Mouse (Mus musculus): ENCODE data around the gene Fbxo46. TPM values are rescaled to one million over a fixed set of nuclear protein-coding genes. Genes with fewer than 3 reads are reported as not detected.
A peak's percentile ranks its signal among the peaks of the same experiment; 100 is the strongest.

Gene Fbxo46
- total and polyA plus RNA-seq, 3 experiments = 10.1 to 13.7 TPM; not detected in 1

- H3K4me3 ChIP-seq (ENCODE audit: control insufficient read depth in 1 of 2, insufficient read depth in 1 of 2, low read depth in 2 of 2, low read length in 2 of 2) = no peak overlapping the region
- no peak for DNase-seq (ENCODE audit: low read depth, low spot score)
- H3K9ac ChIP-seq (ENCODE audit: control insufficient read depth, low read depth, low read length, poor library complexity, severe bottlenecking) = no peak overlapping the region
- no peak overlapping the region for H3K27ac ChIP-seq (ENCODE audit: control insufficient read depth, low read depth, low read length)
- no peaks in the 10 kb centered on the region for H3K27me3 ChIP-seq (ENCODE audit: control insufficient read depth in 1 of 2, insufficient read depth in 2 of 2, low read length in 2 of 2)
- TF ChIP-seq MAX (IDR thresholded peaks at IDR 0.05; ENCODE audit: low read length) = no peak
- no peak for TF ChIP-seq RAD21 (IDR thresholded peaks at IDR 0.05; ENCODE audit: low read depth, low read length)
- TF ChIP-seq POLR2A (IDR thresholded peaks at IDR 0.05; ENCODE audit: control insufficient read depth in 1 of 2, insufficient read depth in 1 of 2, low read depth in 1 of 2, low read length in 2 of 2, poor library complexity in 1 of 2) = no peak
- TF ChIP-seq MYC (IDR thresholded peaks at IDR 0.05; ENCODE audit: low read depth, low read length) = no peak
- TF ChIP-seq TCF12 (IDR thresholded peaks at IDR 0.05; ENCODE audit: low read depth, low read length) = no peak
- no peak for TF ChIP-seq KAT2A (conservative IDR thresholded peaks at IDR 0.05; ENCODE audit: low read depth, low read length)
- TF ChIP-seq MAFK (IDR thresholded peaks at IDR 0.05; ENCODE audit: borderline replicate concordance, low read depth, low read length) = no peak
- TF ChIP-seq TAL1 (IDR thresholded peaks at IDR 0.05; ENCODE audit: low read length) = no peak
- no peak for TF ChIP-seq SMC3 (IDR thresholded peaks at IDR 0.05; ENCODE audit: low read depth, low read length)
- no peak for TF ChIP-seq E2F4 (IDR thresholded peaks at IDR 0.05; ENCODE audit: borderline replicate concordance, low read depth, low read length)
- no peak for TF ChIP-seq SIN3A (IDR thresholded peaks at IDR 0.05; ENCODE audit: low read length)
- TF ChIP-seq MYB (IDR thresholded peaks at IDR 0.05; ENCODE audit: low read depth, low read length) = no peak
- no peak for TF ChIP-seq RCOR1 (IDR thresholded peaks at IDR 0.05; ENCODE audit: low read depth, low read length)
- no peak for TF ChIP-seq MAZ (IDR thresholded peaks at IDR 0.05; ENCODE audit: low read depth, low read length)
- no peak for TF ChIP-seq CHD2 (IDR thresholded peaks at IDR 0.05; ENCODE audit: low read length)
- H3K4me1 ChIP-seq (ENCODE audit: control insufficient read depth in 1 of 2, insufficient read depth in 2 of 2, low read length in 2 of 2) = peaks cover 3 to 20% of the 10 kb centered on the region in 2 experiments; a peak in 3 of 4 replicates
- H3K79me2 ChIP-seq (ENCODE audit: control insufficient read depth, insufficient read depth, low read length, poor library complexity) = no peaks in the 10 kb centered on the region
- H3K9me3 ChIP-seq (replicated peaks; ENCODE audit: insufficient read depth, low read length) = no peaks in the 10 kb centered on the region
- peaks cover 0 to 5% of the 10 kb centered on the region in 2 experiments; a peak in 2 of 4 replicates for H3K36me3 ChIP-seq (ENCODE audit: control insufficient read depth in 1 of 2, insufficient read depth in 2 of 2, low read length in 2 of 2)
Observed at GRCm38 (mm10) chr7:19160115-19160514, 40.5 kb downstream of the Fbxo46 start.

DNA sequence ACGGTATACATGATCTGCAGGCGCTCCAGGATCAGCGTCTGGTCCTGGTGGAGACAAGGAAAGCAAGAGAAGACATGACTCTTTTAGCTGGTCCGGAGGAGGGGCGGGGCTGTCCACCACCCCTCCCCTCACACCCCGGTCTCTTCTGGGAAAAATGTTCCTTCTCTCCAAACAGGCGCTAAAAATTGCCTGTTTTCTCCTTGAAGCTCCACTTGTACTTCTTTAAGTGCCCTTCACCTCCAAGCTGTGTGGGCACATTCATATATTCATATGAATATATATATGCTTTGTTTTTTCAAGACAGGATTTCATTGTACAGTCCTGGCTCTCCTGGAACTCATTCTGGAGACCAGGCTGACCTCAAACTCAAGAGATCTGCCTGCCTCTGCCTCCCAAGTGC lies 43.3 kb downstream of the Fbxo46 start:
- Histone ChIP-seq H3K9me3 (replicated peaks; ENCODE audit: insufficient read depth, low read length) (no peaks in the 10 kb centered on the region), H3K79me2 (ENCODE audit: control insufficient read depth, insufficient read depth, low read length, poor library complexity) (no peaks in the 10 kb centered on the region), H3K36me3 (ENCODE audit: control insufficient read depth in 1 of 2, insufficient read depth in 2 of 2, low read length in 2 of 2) (peaks cover 0 to 7% of the 10 kb centered on the region in 2 experiments; a peak in 2 of 4 replicates), H3K4me1 (ENCODE audit: control insufficient read depth in 1 of 2, insufficient read depth in 2 of 2, low read length in 2 of 2) (peaks cover 6 to 28% of the 10 kb centered on the region in 2 experiments; a peak in 3 of 4 replicates), H3K27ac (ENCODE audit: control insufficient read depth, low read depth, low read length) (no peak overlapping the region), H3K4me3 (ENCODE audit: control insufficient read depth in 1 of 2, insufficient read depth in 1 of 2, low read depth in 2 of 2, low read length in 2 of 2) (no peak overlapping the region), H3K27me3 (ENCODE audit: control insufficient read depth in 1 of 2, insufficient read depth in 2 of 2, low read length in 2 of 2) (no peaks in the 10 kb centered on the region), H3K9ac (ENCODE audit: control insufficient read depth, low read depth, low read length, poor library complexity, severe bottlenecking) (no peak overlapping the region)
- TF ChIP-seq SMC3 (IDR thresholded peaks at IDR 0.05; ENCODE audit: low read depth, low read length) (no peak), SIN3A (IDR thresholded peaks at IDR 0.05; ENCODE audit: low read length) (no peak), ZNF384 (IDR thresholded peaks at IDR 0.05; ENCODE audit: low read depth, low read length) (no peak), MYC (IDR thresholded peaks at IDR 0.05; ENCODE audit: low read depth, low read length) (no peak)
- DNase-seq (ENCODE audit: low read depth, low spot score) = no peak

GRCm38 (mm10) chr7:19163752-19164151 lies 44.1 kb downstream of the Fbxo46 start:
- Histone ChIP-seq H3K79me2 (ENCODE audit: control insufficient read depth, insufficient read depth, low read length, poor library complexity) (no peaks in the 10 kb centered on the region), H3K27me3 (ENCODE audit: control insufficient read depth in 1 of 2, insufficient read depth in 2 of 2, low read length in 2 of 2) (no peaks in the 10 kb centered on the region), H3K9ac (ENCODE audit: control insufficient read depth, low read depth, low read length, poor library complexity, severe bottlenecking) (peak overlapping the region; percentile 37), H3K9me3 (replicated peaks; ENCODE audit: insufficient read depth, low read length) (no peaks in the 10 kb centered on the region), H3K4me1 (ENCODE audit: control insufficient read depth in 1 of 2, insufficient read depth in 2 of 2, low read length in 2 of 2) (peaks cover 6 to 28% of the 10 kb centered on the region in 2 experiments; a peak in 3 of 4 replicates), H3K4me3 (ENCODE audit: control insufficient read depth in 1 of 2, insufficient read depth in 1 of 2, low read depth in 2 of 2, low read length in 2 of 2) (peak overlapping the region; percentile 9 to 34), H3K36me3 (ENCODE audit: control insufficient read depth in 1 of 2, insufficient read depth in 2 of 2, low read length in 2 of 2) (peaks cover 0 to 7% of the 10 kb centered on the region in 2 experiments; a peak in 2 of 4 replicates), H3K27ac (ENCODE audit: control insufficient read depth, low read depth, low read length) (no peak overlapping the region)
- DNase-seq (ENCODE audit: low read depth, low spot score) = no peak
- TF ChIP-seq NELFE (IDR thresholded peaks at IDR 0.05; ENCODE audit: low read depth, low read length) = no peak
- no peak for TF ChIP-seq POLR2A (IDR thresholded peaks at IDR 0.05; ENCODE audit: control insufficient read depth in 1 of 2, insufficient read depth in 1 of 2, low read depth in 1 of 2, low read length in 2 of 2, poor library complexity in 1 of 2)
- TF ChIP-seq MAX (IDR thresholded peaks at IDR 0.05; ENCODE audit: low read length) = no peak; the same call in 1 of the 2 replicates
- no peak for TF ChIP-seq GABPA (IDR thresholded peaks at IDR 0.05; ENCODE audit: low read depth, low read length)
- no peak for TF ChIP-seq ZMIZ1 (IDR thresholded peaks at IDR 0.05; ENCODE audit: low read depth, low read length)
- TF ChIP-seq USF1 (IDR thresholded peaks at IDR 0.05; ENCODE audit: low read depth, low read length) = peak; percentile 46; the same call in 1 of the 2 replicates
